In the genomic region with DNA sequence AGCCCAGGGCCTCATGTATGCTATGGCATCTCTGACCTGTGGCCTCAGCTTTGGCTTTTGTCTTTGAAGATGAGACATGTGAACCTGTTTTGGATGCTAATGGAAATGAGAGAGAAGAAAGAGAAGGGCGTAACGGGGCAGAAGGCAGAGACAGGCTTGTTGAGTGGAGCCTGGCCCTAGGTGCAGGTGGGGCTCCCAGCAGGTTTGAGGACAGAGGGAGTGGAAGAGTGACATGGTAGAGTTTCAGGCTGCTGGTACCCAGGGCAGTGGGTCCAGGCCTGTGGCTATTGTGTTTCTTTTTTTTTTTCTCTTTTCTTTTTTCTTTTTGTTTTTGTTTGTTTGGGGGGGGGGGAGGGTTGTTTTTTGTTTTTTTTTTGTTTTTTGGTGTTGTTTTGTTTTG, we compare ENCODE assay signal across 18 mouse cellular contexts. TPM values are rescaled to one million over a fixed set of nuclear protein-coding genes. Genes with fewer than 3 reads are reported as not detected.
"Had no signal": no experiment of that assay in that cellular context is flagged by ENCODE, and none has a peak within 500 bp of the region (broad histone marks: within the 10 kb centered on the region; RNA-seq: fewer than 3 reads in every experiment).

No protein-coding gene starts in this region.

- ATAC-seq: lung, postnatal 0 days; midbrain, embryonic 13.5 days; midbrain, embryonic 15.5 days had no signal

- H3K4me2 ChIP-seq: lung, embryonic 15.5 days; midbrain, embryonic 11.5 days; midbrain, embryonic 13.5 days; midbrain, embryonic 15.5 days; neural tube, embryonic 12.5 days had no signal

- H3K9ac ChIP-seq: lung, embryonic 15.5 days; midbrain, embryonic 13.5 days; midbrain, embryonic 15.5 days; neural tube, embryonic 12.5 days had no signal

- H3K36me3 ChIP-seq: lung, embryonic 15.5 days; midbrain, embryonic 13.5 days; midbrain, embryonic 15.5 days; neural tube, embryonic 12.5 days had no signal

- DNase-seq: lung, adult 2 months; lung, postnatal 14 days; lung, postnatal 36 days; right cerebral cortex, postnatal 14 days; thymus, adult 18-20 months; thymus, postnatal 14 days; thymus, postnatal 36 days had no signal

- H3K27me3 ChIP-seq: lung, embryonic 15.5 days; midbrain, embryonic 13.5 days; neural tube, embryonic 12.5 days had no signal

- H3K27ac ChIP-seq: lung, embryonic 15.5 days; macrophage; midbrain, embryonic 13.5 days; midbrain, embryonic 15.5 days; neural tube, embryonic 12.5 days had no signal

- H3K4me1 ChIP-seq: midbrain, embryonic 13.5 days; neural tube, embryonic 12.5 days had no signal

- H3K9me3 ChIP-seq: lung, embryonic 15.5 days; midbrain, embryonic 13.5 days; midbrain, embryonic 15.5 days; neural tube, embryonic 12.5 days had no signal

- H3K4me3 ChIP-seq: lung, embryonic 15.5 days; megakaryocyte, embryonic 14.5 days; midbrain, embryonic 13.5 days; midbrain, embryonic 15.5 days; neural tube, embryonic 12.5 days had no signal

RNA-seq across cellular contexts. Expression of gene Slc4a5, which starts 27.5 kb away (rescaled TPM):
- total RNA-seq: monocyte, adult 5-6 weeks; neutrophil, adult 5-6 weeks had no signal
- polyA plus RNA-seq: macrophage; neural tube, embryonic 14.5 days had no signal
